Mouse (Mus musculus): ENCODE data around the gene Acvr1. TPM values are rescaled to one million over a fixed set of nuclear protein-coding genes. Genes with fewer than 3 reads are reported as not detected.

Acvr1 gene
- polyA plus RNA-seq, 1 experiment = not detected

DNA sequence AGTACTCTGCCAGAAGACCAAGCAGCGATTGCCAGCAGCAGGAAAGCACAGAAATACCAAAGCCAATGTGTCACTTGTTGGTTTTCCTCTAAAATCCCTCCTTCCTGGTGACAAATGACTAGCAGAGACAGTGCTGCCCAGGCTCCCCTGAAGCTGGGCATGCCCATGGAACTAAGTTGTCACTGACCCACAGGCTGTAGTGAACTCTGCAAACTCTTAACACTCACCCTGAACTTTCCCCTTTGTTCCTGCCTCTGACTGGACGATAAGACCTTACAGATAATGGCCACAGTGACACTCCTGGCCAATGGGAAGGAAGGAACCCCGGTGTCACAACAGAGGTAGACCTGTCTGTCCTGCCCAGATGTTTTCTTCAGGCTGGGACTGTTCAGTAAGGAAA lies 53.7 kb downstream of the Acvr1 start:
- TF ChIP-seq GATA1 (IDR thresholded peaks at IDR 0.05; ENCODE audit: low read length) = no peak

DNA sequence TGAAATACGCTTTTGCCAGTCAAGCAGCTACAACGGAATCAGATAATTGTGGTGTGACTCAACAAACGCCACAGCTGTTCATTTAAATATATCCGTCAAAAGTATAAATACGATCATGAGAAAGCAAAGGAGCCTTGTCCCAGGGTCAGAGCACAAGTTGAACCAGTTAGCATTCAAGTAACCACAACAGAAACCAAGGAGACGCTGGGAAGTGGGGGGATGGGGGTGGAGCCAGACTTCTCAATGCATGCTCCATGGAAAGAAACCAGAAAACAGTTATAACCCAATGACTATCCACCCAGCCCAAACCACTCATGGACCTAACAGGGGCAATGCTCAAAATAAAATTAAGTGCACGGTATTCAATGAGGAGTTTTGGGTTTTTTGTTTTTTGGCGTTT lies 56.8 kb downstream of the Acvr1 start:
- TF ChIP-seq GATA1 (IDR thresholded peaks at IDR 0.05; ENCODE audit: low read length) = no peak

DNA sequence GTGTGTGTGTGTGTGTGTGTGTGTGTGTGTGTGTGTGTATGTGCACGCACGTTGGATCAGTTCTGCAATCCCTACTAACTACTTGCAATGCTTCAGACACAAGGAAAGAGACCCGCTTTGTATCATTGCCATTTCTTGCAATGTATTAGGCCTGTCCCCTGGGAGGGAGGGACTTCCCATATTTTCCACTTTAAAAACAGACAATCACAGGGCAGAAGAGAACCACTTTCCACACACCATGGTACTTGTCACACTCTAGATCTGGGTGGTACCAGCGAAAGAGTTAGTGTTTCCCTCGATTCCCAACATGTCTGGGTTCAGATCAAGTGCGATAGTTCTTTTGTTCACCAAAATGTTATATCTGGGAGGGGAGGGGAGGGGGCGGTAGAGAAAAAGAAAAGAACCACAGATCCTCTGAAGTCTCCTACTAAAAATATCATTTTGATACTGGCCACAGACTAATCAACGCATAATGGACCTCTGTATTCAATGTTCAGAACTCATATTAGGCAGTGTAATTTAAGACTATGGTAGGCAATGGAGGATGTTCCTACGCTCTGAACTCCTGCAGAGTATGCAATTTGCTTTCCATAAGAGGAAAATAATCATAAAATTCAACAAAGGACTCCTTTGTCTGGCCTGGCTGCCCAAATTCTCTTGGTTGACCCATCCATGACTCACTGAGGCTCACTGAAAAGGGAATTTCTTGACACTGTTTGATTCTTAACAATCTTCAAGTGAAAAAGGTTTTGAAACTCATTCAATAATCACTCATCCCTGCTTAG lies 61.5 kb downstream of the Acvr1 start:
- no peak for TF ChIP-seq GATA1 (IDR thresholded peaks at IDR 0.05; ENCODE audit: low read length)

DNA sequence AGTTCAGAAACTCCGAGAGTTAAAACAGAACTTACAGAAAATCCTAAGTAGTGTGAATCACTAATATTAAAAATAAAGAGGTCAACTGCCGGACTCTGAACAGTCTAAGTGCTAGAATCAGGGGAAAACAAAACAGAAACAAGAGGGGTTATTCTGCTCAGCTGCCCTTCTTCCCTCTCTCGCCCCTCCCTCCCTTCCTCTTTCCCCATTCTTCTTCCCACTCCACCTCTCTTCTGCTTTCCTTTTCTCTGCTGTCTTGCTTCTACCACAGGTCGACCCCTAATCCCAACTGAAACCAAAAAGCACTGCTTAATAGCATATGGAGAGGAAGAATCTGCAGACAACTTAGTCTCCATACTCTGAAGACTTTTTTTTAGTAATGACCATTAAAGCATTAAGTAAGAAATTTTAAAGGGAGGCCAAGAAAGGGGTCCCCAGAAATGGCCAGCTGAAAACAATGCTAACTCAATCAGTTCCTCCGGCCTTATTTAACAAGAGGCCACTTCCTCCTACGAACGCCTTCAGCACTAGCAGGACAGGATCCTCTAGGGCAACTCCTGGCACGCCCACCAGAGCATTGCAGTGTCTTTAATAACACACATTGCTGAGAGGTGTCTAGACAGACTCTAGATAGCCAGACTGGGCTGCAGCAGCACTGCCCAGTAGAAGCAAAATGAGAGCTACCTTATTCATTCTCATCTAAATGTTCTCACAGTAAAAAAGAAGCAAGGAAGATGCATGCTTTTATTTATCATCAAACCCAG lies 70.1 kb downstream of the Acvr1 start:
- no peak for TF ChIP-seq GATA1 (IDR thresholded peaks at IDR 0.05; ENCODE audit: low read length)

DNA sequence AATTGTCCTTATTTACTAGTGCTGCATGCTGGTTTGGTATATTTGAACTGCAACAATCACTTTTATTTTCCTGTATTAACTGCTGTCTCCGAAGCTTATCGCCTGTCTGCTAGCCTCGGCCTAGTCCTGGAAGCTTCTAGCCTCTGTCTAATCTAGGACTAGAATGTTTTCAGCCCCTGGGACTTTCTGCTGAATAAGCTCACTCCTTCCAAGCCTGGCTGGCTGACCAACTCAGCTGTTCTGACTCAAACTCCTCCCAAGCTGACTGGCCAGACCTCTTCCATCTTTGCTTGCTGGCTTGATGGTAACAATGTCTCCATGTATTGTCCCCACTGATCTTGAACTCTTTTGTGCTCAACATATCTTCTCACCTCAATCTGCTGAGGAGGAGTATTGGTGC lies 71.7 kb downstream of the Acvr1 start:
- no peak for TF ChIP-seq GATA1 (IDR thresholded peaks at IDR 0.05; ENCODE audit: low read length)

DNA sequence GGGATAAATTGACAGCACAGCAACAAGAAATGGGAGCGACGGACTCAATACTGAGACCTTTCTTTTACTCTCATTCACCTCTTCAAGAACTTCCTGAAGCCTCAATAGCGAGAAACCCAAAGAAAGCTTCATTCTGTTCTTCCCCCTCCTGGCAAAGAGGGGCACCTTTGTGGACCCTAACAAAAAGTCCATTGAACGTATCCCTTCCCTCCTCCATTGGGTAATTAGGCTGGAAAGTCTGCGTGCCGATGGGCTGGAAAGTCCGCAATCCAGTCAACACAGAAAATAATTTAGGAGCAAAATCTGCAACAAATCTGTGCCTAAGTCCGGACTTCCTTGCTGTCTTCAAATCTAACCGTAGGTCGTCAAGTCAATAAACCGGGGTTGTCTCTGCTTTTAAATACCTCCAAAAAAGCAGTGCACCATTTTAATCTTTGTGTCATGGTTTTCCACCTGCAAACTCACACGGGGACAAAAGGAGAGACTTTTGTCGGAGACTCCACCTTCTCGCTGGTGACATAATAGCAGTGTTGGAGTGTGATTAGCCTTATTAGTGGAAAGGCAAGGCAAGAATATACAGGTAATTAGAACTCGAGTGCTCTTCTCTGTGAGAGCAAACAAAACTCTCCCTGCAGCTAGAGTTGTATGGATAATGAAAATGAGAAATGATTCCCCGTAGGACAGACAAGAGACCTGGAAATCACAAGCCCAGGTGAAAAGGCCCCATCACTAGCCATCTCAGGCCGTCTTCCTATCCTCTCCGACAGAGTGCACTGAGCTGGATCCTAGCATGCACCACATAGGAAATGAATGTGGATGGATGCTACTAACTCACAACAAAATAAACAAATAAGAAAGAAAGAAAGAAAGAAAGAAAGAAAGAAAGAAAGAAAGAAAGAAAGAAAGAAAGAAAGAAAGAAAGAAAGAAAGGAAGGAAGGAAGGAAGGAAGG lies 73.0 kb downstream of the Acvr1 start:
- TF ChIP-seq GATA1 (IDR thresholded peaks at IDR 0.05; ENCODE audit: low read length) = no peak

DNA sequence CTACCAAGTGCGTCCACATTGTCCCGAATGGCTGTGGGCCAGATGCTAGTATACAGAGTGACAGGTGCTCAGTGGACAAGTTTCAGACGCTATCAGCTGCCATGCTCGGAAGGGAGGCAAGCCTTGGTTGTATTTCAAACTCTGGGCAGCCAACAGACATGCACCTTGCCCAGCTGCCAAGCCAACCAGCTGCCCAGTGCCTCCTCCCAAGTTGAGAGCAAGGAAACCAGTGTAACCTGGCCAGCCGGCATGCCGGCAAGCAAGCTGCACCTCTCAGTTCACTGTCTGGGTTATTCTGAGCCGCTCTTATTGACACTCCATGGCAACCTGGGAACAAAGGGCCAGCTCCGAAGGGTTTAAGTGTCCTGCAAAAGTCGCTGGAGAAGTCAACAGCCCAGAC lies 77.7 kb downstream of the Acvr1 start:
- TF ChIP-seq GATA1 (IDR thresholded peaks at IDR 0.05; ENCODE audit: low read length) = no peak

DNA sequence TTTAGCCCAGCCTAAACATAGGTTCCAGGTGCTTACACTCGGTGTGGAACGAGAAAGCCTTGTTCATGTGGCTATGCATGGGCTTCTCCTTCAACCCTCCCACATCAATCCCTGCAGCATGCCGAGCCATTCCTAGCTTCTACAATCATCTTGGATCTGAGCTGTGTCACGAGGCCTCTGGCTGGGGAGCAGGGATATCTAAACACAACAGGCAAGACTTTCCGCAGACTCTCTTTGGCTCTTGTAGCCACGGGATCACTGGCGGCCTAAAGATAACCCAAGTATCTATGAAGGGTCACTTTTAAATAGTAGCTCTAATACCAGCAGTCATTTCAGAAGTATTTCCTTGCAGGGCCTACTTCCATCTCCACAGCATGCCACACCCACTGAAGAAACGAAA lies 78.6 kb downstream of the Acvr1 start:
- no peak for TF ChIP-seq GATA1 (IDR thresholded peaks at IDR 0.05; ENCODE audit: low read length)

DNA sequence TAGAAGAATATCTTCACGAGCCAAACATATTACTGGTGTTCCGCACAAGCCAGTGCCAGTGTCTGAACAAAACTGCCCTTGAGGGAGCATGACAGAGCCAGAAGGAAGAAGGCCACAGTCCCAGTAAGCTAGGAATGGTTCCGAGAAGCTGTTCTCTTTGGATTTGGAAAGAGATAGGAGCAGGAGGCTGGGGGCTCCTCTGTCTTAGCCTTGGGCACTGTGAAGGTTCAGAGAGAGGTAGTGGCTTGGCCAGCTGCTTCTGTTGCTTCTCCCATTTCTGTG lies 79.7 kb downstream of the Acvr1 start:
- TF ChIP-seq GATA1 (IDR thresholded peaks at IDR 0.05; ENCODE audit: low read length) = no peak

DNA sequence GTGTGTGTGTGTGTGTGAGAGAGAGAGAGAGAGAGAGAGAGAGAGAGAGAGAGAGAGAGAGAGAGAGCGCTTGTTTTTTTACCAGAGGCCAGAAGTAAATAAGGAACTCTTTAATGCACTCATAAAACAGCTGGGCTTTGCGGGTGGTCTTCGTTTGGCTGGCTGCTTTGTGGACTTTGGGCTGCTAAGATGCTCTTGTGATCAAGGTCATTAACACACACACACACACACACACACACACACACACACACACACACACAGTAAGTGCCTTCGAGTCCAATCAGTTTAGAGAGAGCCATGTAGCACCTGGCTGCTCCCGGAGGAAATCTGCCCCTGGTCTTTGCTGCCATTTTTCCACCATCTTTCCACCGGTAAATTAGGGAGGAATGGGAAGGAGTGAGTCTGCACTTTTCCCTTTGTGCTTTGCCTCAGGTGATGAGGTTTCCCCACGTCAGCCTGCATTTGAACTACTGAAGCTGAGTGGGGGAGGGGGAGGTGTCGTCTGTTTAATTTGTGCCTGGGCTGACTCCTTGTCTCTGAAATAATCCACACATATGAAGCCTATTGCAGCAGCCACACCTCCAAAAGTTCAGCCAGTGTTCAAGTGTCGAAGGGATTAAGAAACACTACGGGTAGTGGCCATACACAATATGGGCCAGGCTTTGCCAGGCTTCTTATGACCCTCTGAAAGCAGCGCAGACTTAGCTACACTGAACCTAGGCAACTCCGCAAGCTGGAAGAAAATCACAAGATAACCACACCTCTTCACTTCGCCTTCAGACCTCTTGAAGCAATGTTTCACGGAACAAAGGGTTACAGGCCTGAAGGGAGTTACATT lies 80.3 kb downstream of the Acvr1 start:
- no peak for TF ChIP-seq GATA1 (IDR thresholded peaks at IDR 0.05; ENCODE audit: low read length)

DNA sequence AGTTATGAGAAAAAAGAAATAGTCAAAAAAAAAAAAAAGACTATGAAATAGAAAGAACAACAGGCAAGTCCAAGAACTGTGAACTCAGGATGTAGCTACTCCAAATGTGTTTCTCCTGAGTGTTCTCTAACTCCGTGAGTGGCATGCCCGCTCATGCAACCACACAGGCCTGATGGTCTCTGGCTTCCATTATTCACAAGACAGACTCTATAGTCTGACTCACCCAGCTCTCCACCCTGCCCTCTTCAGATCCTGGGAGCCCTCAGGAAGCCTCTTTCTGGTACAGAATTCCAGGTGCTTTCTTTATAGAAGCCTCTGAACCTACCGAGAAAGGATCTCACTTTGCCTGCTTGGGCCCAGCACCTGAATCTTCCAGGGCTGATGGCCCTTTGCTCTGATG lies 81.3 kb downstream of the Acvr1 start:
- no peak for TF ChIP-seq GATA1 (IDR thresholded peaks at IDR 0.05; ENCODE audit: low read length)

DNA sequence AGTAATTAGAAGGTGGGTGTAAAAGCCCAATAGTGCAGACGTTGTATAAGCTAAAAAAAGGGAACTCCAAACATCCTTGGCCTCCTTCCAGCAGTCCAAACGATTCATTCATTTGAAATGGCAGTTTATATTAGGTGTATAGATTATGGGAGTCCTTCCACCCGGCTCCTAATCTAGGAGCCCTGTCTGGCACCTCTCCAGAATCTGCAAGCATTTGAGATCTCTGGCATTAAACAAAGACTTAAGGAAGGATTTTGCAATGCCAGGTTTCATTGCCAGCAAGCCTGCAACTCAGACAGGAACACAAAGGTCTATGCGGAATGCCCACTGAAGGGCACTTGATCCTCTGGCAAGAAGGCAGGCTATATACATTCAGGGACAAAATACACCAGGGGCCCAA lies 81.8 kb downstream of the Acvr1 start:
- TF ChIP-seq GATA1 (IDR thresholded peaks at IDR 0.05; ENCODE audit: low read length) = no peak

DNA sequence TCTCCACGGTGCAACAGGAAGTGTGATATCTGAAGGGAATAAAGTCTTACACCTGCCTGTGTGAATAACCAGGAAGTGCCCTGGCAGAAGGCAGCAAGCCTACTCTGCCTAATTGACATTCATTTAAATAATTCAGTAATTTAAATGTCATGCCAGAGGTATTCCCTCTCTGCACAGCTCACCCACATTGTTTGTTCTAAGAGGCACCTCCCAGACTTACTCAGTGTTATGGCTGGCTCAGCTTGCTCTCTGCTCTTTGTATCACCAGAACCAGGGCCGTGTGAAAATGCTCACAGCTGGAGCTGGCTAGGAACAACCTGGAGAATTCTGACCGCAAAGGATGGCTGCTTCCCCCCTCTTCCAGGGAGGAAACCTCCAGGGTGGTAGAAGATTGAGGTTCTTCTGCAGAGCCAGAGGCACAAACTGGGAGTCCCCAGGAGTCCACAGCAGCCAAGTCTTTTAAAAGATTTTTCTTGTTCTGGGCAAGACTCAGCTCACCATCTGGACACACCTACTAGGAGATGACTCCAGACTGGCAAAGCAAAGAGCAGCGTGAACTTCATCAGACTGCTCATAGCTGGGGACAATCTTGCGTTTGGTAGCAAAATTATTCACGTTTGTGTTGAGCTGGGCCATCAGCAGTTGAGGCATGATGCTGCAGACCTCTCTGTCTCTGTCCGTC lies 82.5 kb downstream of the Acvr1 start:
- TF ChIP-seq GATA1 (IDR thresholded peaks at IDR 0.05; ENCODE audit: low read length) = no peak

DNA sequence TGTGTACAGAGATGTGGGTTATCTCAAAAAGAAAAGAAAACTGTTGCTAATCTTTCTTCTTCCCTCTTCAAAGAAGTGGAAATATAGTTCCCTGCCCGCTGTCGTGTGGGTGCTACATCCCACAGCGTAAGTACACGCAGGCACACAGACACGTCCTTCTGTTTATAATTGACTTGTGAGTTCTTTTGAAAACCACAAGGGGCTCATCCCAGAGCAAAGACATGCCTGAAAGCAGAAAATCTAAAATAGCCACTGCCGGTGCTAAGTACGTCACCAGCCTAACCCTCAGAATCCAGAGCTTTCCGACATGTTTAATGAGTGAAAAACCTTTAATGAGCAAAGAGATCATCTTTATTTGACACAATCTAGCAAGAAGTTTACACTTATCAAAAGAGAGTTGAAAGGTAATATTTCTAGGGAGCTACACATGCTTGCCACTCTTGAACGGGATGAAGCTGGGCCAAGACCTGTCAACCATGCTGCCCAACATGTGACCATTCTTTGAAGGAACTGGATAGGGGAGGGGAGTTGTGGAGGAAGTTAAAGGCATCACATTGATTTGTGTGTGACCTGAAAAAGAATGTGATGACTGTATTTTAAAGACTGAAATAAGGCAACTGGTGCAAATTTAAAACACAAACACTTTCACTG lies 85.4 kb downstream of the Acvr1 start:
- TF ChIP-seq GATA1 (IDR thresholded peaks at IDR 0.05; ENCODE audit: low read length) = no peak
